Mouse (Mus musculus): Measurements from ENCODE around the gene Igdcc4.

DNA sequence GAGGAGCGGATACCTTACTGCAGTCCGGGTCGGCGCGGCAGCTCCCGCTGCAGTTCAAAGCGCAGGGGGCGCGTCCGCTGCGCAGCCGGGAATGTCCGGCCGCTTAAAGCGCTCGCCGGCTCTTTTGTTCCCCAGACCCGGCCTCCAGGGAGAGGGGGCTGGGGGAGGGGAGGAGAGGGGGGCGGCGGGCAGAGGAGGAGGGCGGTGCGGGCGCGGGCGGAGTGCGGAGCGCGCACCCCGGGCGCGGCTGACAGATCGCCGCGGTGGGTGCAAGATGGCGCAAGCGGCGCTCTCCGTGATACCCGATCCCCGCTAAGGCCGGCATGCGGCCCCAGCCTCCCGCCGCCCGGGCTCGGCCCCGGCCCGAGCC, 39.6 kb downstream of the Igdcc4 start, which contains the start of gene Igdcc3:
- TF ChIP-seq POLR2A (IDR thresholded peaks at IDR 0.05; ENCODE audit: control insufficient read depth, low read depth, low read length) (no peak), CTCF (IDR thresholded peaks at IDR 0.05; ENCODE audit: control insufficient read depth, insufficient read depth, insufficient replicate concordance, low read depth, low read length) (no peak)
